Mouse (Mus musculus) heart, embryonic 13.5 days (tissue): ENCODE data around the gene Tdp2. TPM values are rescaled to one million over a fixed set of nuclear protein-coding genes. Genes with fewer than 3 reads are reported as not detected.
A peak's percentile ranks its signal among the peaks of the same experiment; 100 is the strongest.

ENCODE experiments used
- ATAC-seq: fragments of 200-750 bp; cut with Nextera tagmentation; 2 replicates; pipeline ENCODE4 v1.8.0; 2017; ENCODE audit warnings: moderate TSS enrichment; ENCODE audit not compliant: insufficient number of reproducible peaks, low FRiP score, low TSS enrichment; ENCODE audit errors: extremely low read depth
- H3K27ac ChIP-seq: fragments of 300-500 bp; sonication (generic); replicated peaks from 2 replicates; pipeline ENCODE4 v1.5.1; 2015; ENCODE audit warnings: moderate library complexity, mild to moderate bottlenecking, inconsistent platforms
- H3K27me3 ChIP-seq: fragments of 300-500 bp; sonication (generic); replicated peaks from 2 replicates; pipeline ENCODE4 v1.6.1; 2015; ENCODE audit warnings: mild to moderate bottlenecking, inconsistent platforms
- H3K36me3 ChIP-seq: fragments of 300-500 bp; sonication (generic); 2 replicates; pipeline ENCODE4 v1.6.1; 2015; ENCODE audit warnings: mild to moderate bottlenecking, inconsistent platforms
- H3K4me1 ChIP-seq: fragments of 300-500 bp; sonication (generic); 2 replicates; pipeline ENCODE4 v1.6.1; 2015; ENCODE audit warnings: inconsistent platforms
- H3K4me2 ChIP-seq: fragments of 300-500 bp; sonication (generic); 2 replicates; pipeline ENCODE4 v1.6.1; 2015; ENCODE audit warnings: inconsistent platforms, mild to moderate bottlenecking, moderate library complexity
- H3K4me3 ChIP-seq: fragments of 300-500 bp; sonication (generic); 2 replicates; pipeline ENCODE4 v1.5.1; 2015; ENCODE audit warnings: moderate library complexity, mild to moderate bottlenecking, inconsistent platforms
- H3K9ac ChIP-seq: fragments of 300-500 bp; sonication (generic); 2 replicates; pipeline ENCODE4 v1.6.1; 2015; ENCODE audit warnings: inconsistent platforms, mild to moderate bottlenecking, moderate library complexity
- H3K9me3 ChIP-seq: fragments of 300-500 bp; sonication (generic); 2 replicates; pipeline ENCODE4 v1.6.1; 2016; ENCODE audit warnings: inconsistent platforms
- WGBS: fragments of 180-500 bp; shearing (Covaris S2); methylation state at CpG from one replicate; pipeline ENCODE4 v1.1.7; 2015; ENCODE audit warnings: mixed read lengths; 5-methylcytosine and 5-hydroxymethylcytosine counted together
- polyA plus RNA-seq: library from polyadenylated mRNA; unstranded; fragments of >200 nt; fragmentation: Nextera tagmentation; extraction: Ambion mirVana; gene quantifications from 2 replicates; pipeline ENCODE4 v1.2.1, GENCODE M21; 2015

The Tdp2 gene
- 30.4 and 34.0 TPM in 2 replicates for polyA plus RNA-seq

DNA sequence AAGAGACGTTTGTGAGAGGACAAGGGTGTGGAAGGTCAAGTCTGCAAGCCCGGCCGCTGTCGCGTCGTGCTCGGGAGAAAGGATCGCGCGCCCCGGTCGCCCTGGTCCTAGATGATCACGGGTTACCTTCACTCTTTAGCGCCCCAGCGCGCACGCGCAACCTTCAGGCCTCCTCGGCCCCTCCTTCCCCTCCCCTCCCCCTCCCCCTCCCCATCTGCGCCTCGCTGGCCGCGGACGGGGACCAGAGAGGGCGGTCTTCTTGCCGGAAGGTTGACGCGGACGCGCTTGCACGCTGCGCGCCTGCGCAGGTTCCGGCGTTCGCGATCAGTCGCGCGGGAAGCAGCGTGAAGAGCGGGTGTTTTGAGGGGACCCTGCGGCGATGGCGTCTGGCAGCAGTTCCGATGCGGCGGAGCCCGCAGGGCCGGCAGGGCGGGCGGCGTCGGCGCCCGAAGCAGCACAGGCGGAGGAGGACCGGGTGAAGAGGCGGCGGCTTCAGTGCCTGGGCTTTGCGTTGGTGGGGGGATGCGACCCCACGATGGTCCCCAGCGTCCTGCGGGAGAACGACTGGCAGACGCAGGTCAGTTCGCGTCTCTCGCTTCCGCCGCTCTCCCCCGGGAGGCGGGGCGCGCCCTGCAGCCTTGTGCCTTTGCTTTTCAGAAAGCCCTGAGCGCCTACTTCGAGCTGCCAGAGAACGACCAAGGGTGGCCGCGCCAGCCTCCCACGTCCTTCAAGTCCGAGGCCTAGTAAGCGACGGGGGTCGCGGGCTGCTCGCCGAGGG lies at the start of gene Tdp2, which contains the start of gene Acot13:
Gene Tdp2 (plus strand): TSS at position 327 of the 778 bp plus-strand sequence.
Gene Acot13 (minus strand): TSS at position 188 of the 778 bp plus-strand sequence.
- Histone ChIP-seq H3K4me1 (peaks cover 41% of the 10 kb centered on the region), H3K4me2 (peak within 1 kb of the TSS; percentile 92), H3K9ac (peak within 1 kb of the TSS; percentile 99), H3K9me3 (no peaks in the 10 kb centered on the region), H3K27ac (peak within 1 kb of the TSS; percentile 95), H3K36me3 (peaks cover 12% of the 10 kb centered on the region; the same call in 1 of the 2 replicates), H3K4me3 (peak within 1 kb of the TSS; percentile 92), H3K27me3 (no peaks in the 10 kb centered on the region)
- peak; percentile 96 for ATAC-seq
- under 1% methylated on average over 89 of the region's 90 CpGs for WGBS

DNA sequence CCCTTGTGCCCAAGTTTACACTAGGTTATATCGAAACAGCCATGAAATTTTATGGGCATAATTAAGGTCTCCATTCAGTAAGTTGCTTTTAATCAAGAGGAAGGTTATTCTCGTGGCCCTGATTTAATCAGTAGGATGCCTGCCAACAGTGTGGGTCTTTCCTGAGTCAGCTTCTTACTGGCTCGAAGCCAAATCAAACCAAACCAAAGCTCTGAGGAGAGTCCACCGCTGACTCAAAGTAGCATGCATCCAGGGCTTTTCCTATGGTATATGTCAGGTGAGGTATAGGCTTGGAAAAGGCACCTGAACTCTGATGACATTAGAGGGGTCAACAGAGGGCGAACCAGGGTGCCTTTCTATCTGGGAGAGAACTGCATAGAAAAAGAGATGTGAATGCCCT lies 49.6 kb upstream of the Tdp2 start:
- Histone ChIP-seq H3K4me3 (no peak overlapping the region), H3K27ac (no peak overlapping the region), H3K9me3 (no peaks in the 10 kb centered on the region), H3K9ac (no peak overlapping the region), H3K36me3 (no peaks in the 10 kb centered on the region), H3K4me1 (peaks cover 8% of the 10 kb centered on the region), H3K4me2 (no peak overlapping the region), H3K27me3 (no peaks in the 10 kb centered on the region)
- no peak for ATAC-seq
- WGBS: 61% methylated on average over 5 of the region's 5 CpGs

DNA sequence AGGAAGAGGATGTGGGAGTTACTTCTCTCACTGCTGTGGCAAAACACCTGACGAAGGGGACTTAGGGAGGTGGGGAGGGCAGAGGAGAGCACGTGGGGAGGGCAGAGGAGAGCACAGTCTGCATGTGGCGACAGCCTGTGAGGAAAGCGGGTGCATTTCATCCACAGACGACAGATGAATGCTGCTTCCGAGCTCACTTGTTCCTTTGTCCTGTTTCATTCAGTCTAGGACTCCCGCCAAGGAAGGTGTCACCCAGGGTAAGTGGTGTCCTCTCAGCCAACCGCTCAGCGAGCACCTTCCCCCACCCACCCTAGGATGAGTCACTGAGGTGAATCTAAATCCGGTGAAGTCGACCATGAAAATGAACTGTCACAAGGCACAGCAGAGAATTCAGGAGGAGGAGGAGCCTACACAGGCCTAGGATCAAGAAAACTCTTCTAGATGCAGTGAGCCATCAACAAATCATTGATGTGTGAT lies 45.4 kb upstream of the Tdp2 start:
- no peaks in the 10 kb centered on the region for H3K27me3 ChIP-seq
- peaks cover 8% of the 10 kb centered on the region for H3K4me1 ChIP-seq
- no peak for ATAC-seq
- H3K4me3 ChIP-seq: no peak overlapping the region
- H3K27ac ChIP-seq: no peak overlapping the region
- WGBS: 41% methylated on average over 11 of the region's 11 CpGs
- no peaks in the 10 kb centered on the region for H3K9me3 ChIP-seq
- no peak overlapping the region for H3K9ac ChIP-seq
- H3K36me3 ChIP-seq: no peaks in the 10 kb centered on the region
- no peak overlapping the region for H3K4me2 ChIP-seq

DNA sequence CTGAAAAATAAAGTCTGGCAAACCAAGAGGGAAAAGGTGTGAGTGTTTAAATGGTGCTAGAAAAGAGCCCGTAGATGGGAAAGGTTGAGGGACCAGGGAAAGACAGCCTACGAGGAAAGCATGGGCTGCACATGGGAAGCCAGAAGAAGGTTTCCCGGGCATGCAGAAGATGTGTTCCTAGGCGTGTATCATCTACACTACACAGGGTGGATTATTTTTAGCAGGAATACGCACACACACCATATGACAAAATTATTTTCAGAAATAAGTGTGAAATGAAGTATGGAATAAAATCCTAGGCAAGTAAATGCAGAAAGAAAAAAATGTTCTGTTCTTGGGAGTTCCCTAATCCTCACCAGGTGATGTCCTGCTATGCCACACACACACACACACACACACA lies 44.0 kb upstream of the Tdp2 start:
- no peaks in the 10 kb centered on the region for H3K36me3 ChIP-seq
- H3K9ac ChIP-seq: no peak overlapping the region
- no peak overlapping the region for H3K27ac ChIP-seq
- WGBS: 74% methylated on average over 5 of the region's 5 CpGs
- H3K4me2 ChIP-seq: no peak overlapping the region
- H3K4me3 ChIP-seq: no peak overlapping the region
- no peaks in the 10 kb centered on the region for H3K9me3 ChIP-seq
- peaks cover 3% of the 10 kb centered on the region; the same call in 1 of the 2 replicates for H3K4me1 ChIP-seq
- no peak for ATAC-seq
- H3K27me3 ChIP-seq: no peaks in the 10 kb centered on the region

DNA sequence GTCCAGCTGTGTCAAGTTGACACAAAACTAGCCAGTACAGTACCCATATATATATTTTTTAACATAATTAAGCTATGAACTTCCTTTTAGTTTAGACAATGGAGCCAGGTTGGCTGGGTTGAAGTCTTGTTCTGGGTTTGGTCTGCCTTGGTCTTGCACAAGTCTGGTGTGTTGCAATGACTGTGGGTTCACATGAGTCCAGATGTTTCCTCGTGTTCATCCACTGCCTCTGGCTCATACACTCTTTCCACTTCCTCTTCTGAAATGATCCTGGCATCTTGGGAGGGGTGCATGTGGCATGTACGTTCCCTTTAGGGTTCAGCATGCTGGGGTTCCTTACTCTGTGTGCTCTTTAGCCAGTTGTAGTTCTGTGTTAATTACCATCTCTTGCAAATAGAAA lies 40.1 kb upstream of the Tdp2 start:
- peaks cover 6% of the 10 kb centered on the region; the same call in 1 of the 2 replicates for H3K4me1 ChIP-seq
- no peaks in the 10 kb centered on the region for H3K36me3 ChIP-seq
- no peak overlapping the region for H3K27ac ChIP-seq
- H3K4me3 ChIP-seq: no peak overlapping the region
- no peaks in the 10 kb centered on the region for H3K27me3 ChIP-seq
- no peaks in the 10 kb centered on the region for H3K9me3 ChIP-seq
- no peak overlapping the region for H3K4me2 ChIP-seq
- 57% methylated on average over 2 of the region's 2 CpGs for WGBS
- no peak overlapping the region for H3K9ac ChIP-seq
- ATAC-seq: no peak

DNA sequence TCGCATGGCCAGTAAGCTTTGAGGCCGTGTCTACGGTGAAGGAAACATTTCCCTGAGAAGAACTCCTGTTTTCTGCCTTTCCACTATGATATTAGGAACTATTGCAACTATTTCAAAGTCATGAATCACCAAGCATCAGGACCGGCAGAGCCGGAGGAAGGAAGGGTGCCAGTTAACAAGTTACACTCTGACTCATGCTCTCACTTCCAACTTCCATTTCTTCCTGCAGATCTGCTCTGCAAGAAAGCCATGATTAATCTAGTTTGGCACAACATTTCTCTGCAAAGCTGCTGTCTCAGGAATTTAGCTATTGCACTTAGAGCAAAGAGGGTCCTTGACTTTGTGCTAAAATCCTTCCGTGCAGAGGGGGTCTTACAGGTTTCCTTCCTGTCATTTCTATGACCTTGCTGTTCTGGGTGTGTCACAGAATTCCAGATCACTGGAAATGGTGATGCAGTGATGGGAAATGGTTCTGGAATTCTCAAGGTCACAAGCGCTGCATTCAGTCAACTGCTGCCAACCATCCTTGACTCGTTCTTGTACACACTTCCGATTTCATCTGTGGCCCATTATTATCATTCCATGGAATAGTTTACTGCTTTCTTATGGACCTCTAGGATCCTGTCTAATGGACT lies 39.0 kb upstream of the Tdp2 start:
- no peak for ATAC-seq
- H3K36me3 ChIP-seq: no peaks in the 10 kb centered on the region
- no peaks in the 10 kb centered on the region for H3K27me3 ChIP-seq
- no peak overlapping the region for H3K4me3 ChIP-seq
- WGBS: 75% methylated on average over 9 of the region's 9 CpGs
- H3K9ac ChIP-seq: no peak overlapping the region
- no peak overlapping the region for H3K27ac ChIP-seq
- peaks cover 6% of the 10 kb centered on the region; the same call in 1 of the 2 replicates for H3K4me1 ChIP-seq
- no peak overlapping the region for H3K4me2 ChIP-seq
- H3K9me3 ChIP-seq: no peaks in the 10 kb centered on the region

DNA sequence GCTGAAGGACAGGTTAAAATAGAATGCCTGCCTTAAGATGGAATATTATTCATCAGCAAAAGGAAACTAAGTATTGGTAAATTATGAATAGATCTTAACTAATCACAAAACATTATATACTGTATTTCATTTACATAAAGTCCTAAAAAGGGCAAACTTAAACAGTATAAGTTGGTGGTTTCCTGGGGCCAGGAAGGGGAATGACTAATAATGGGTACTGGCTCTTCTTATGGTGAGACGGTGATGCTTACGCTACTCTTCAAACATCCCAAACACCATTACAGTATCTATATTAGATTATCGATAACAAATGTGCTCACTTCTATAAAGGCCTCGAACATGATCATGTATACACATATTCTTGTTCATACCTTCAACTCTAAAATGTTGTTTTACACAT lies 32.8 kb upstream of the Tdp2 start:
- Histone ChIP-seq H3K27ac (no peak overlapping the region), H3K9ac (no peak overlapping the region), H3K4me3 (no peak overlapping the region), H3K36me3 (no peaks in the 10 kb centered on the region), H3K27me3 (no peaks in the 10 kb centered on the region), H3K9me3 (no peaks in the 10 kb centered on the region), H3K4me2 (no peak overlapping the region), H3K4me1 (peaks cover 12% of the 10 kb centered on the region)
- WGBS: 92% methylated on average over 4 of the region's 4 CpGs
- ATAC-seq: no peak

DNA sequence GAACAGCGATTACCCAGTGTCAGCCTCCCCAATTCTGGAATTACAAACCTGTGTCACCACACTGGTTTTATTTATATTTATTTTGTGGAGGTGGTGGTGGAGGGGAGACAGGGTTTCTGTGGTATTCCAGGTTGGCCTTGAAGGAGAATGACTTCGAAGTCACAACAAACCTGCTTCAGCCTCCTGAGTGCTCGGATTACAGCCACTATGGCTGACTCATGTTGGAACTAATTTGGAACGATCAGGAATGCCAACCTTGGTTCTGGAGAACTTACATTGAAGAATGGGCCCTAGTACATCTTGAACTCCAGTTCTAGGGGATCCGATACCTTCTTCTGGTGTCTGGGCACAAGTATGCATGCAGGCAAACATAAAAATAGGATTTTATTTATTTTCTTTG lies 32.1 kb upstream of the Tdp2 start:
- H3K27ac ChIP-seq: no peak overlapping the region
- no peaks in the 10 kb centered on the region for H3K36me3 ChIP-seq
- WGBS: 56% methylated on average over 5 of the region's 5 CpGs
- H3K27me3 ChIP-seq: no peaks in the 10 kb centered on the region
- no peak for ATAC-seq
- H3K4me2 ChIP-seq: peak overlapping the region; percentile 98
- H3K4me1 ChIP-seq: peaks cover 18% of the 10 kb centered on the region
- peak overlapping the region; percentile 99 for H3K4me3 ChIP-seq
- no peaks in the 10 kb centered on the region for H3K9me3 ChIP-seq
- peak overlapping the region; percentile 83 for H3K9ac ChIP-seq

DNA sequence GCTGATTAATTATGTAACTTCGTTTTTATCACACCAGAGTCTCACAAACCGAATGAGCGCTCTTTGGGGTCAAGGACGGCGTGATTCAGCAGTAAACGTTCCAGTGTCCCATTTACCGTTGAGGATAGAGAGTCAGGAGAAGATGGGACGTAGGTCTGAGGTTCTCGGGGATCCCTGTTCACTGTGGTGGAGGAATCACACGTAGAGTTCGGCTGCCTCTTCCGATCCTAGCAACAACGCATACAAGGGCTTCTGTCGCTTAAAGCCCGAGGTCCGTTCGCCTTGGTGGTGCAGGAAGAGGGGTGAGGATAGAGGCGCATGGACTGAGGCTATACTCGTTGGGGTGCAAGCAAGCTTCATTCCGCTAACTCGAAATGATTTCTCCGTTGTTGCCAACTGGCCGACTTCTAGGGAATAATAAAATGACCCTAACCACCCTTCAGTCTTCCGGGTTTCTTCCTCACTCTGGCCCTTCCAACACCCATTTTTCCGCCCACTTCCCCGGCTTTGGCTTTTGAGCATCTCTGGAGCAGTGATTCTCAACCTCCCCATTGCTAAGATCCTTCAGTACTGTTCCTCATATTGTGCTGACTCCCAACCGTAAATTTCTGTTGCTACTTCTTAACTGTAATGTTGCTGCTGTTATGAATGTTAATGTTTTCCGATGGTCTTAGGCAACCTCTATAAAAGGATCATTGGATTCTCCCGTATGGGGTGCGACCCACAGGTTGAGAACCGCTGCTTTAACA lies 31.4 kb upstream of the Tdp2 start:
- H3K4me1 ChIP-seq: peaks cover 23% of the 10 kb centered on the region
- no peaks in the 10 kb centered on the region for H3K9me3 ChIP-seq
- H3K4me2 ChIP-seq: peak overlapping the region; percentile 98
- H3K4me3 ChIP-seq: peak overlapping the region; percentile 99
- H3K36me3 ChIP-seq: peaks cover 4% of the 10 kb centered on the region
- H3K27ac ChIP-seq: peak overlapping the region; percentile 94
- ATAC-seq: no peak
- no peaks in the 10 kb centered on the region for H3K27me3 ChIP-seq
- WGBS: under 1% methylated on average over 31 of the region's 31 CpGs
- peak overlapping the region; percentile 83 for H3K9ac ChIP-seq

DNA sequence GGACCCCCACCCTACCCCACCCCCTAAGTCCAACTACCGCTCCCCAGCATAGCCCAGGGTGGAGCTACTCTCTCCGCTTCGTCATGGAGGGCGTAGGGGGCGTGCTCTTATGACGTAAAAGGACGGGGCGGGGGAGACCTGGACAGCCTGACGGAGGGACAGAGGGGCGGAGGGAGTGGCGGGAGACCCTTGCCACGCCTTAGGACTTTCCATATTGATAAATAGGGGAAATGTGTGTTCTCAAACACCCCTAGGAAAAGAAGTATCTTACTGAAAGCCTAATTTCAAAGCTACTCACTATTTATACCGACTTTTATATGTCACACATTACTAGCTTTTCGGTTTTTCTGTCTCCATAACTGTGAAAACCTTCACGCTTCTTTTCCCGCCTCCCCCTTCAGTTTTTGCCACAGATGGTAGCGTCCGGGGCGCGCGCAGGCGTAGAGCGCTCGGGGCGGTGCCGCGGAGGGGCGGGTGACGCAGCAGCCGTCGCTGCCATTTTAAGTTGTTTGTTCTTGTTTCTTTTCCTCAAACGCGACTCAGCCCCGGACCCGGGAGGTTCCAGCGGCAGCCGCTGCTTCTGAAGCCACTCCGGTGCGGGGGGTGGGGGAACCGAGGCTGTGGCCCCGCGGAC lies 30.7 kb upstream of the Tdp2 start:
- H3K9ac ChIP-seq: peak overlapping the region; percentile 99
- H3K4me1 ChIP-seq: peaks cover 29% of the 10 kb centered on the region
- WGBS: under 1% methylated on average over 42 of the region's 42 CpGs
- peak; percentile 95 for ATAC-seq
- H3K27me3 ChIP-seq: no peaks in the 10 kb centered on the region
- H3K4me3 ChIP-seq: peak overlapping the region; percentile 99
- peaks cover 10% of the 10 kb centered on the region for H3K36me3 ChIP-seq
- no peaks in the 10 kb centered on the region for H3K9me3 ChIP-seq
- H3K4me2 ChIP-seq: peak overlapping the region; percentile 98
- peak overlapping the region; percentile 100 for H3K27ac ChIP-seq
